ENCODE assay signal across 24 mouse cellular contexts in genomic region chr4:77675798-77676197, GRCm38 (mm10).
"Had no signal": no experiment of that assay in that cellular context is flagged by ENCODE, and none has a peak within 500 bp of the region (broad histone marks: within the 10 kb centered on the region; RNA-seq: fewer than 3 reads in every experiment).

No protein-coding gene starts in this region.

- H3K27me3 ChIP-seq: heart, embryonic 13.5 days; heart, embryonic 15.5 days; hindbrain, embryonic 13.5 days; hindbrain, embryonic 15.5 days; intestine, embryonic 15.5 days; limb, embryonic 12.5 days had no signal

- ATAC-seq: forebrain, postnatal 0 days; hindbrain, postnatal 0 days; intestine, embryonic 15.5 days; intestine, postnatal 0 days had no signal

- H3K9me3 ChIP-seq: heart, embryonic 13.5 days; heart, embryonic 15.5 days; hindbrain, embryonic 13.5 days; hindbrain, embryonic 15.5 days; intestine, embryonic 15.5 days; limb, embryonic 10.5 days; limb, embryonic 12.5 days had no signal

- H3K4me3 ChIP-seq: heart, adult 2 months; heart, embryonic 13.5 days; heart, embryonic 15.5 days; hindbrain, embryonic 13.5 days; hindbrain, embryonic 15.5 days; intestine, embryonic 15.5 days; limb, embryonic 10.5 days; limb, embryonic 12.5 days had no signal

- H3K9ac ChIP-seq: forebrain, postnatal 0 days; heart, embryonic 13.5 days; heart, embryonic 15.5 days; hindbrain, embryonic 13.5 days; hindbrain, embryonic 15.5 days; intestine, embryonic 15.5 days; limb, embryonic 12.5 days had no signal

- DNase-seq: forebrain, postnatal 0 days; gastrocnemius, postnatal 14 days; gastrocnemius, postnatal 36 days; heart, adult 11 months; heart, adult 2 months; heart, postnatal 14 days; heart, postnatal 36 days; kidney, adult 18-20 months; kidney, adult 8-10 months; kidney, postnatal 10 days; kidney, postnatal 25 days; kidney, postnatal 4 days; liver had no signal

- H3K36me3 ChIP-seq: heart, embryonic 13.5 days; heart, embryonic 15.5 days; hindbrain, embryonic 13.5 days; hindbrain, embryonic 15.5 days; intestine, embryonic 15.5 days; limb, embryonic 10.5 days; limb, embryonic 12.5 days had no signal

- H3K4me1 ChIP-seq: heart, embryonic 13.5 days; heart, embryonic 15.5 days; hindbrain, embryonic 13.5 days; hindbrain, embryonic 15.5 days; intestine, embryonic 15.5 days; limb, embryonic 10.5 days; limb, embryonic 12.5 days had no signal

- H3K27ac ChIP-seq: heart, adult 2 months; heart, embryonic 13.5 days; heart, embryonic 15.5 days; hindbrain, embryonic 13.5 days; hindbrain, embryonic 15.5 days; hindbrain, postnatal 0 days; intestine, embryonic 15.5 days; limb, embryonic 10.5 days; limb, embryonic 12.5 days had no signal

- H3K4me2 ChIP-seq: heart, embryonic 11.5 days; heart, embryonic 13.5 days; heart, embryonic 15.5 days; hindbrain, embryonic 13.5 days; hindbrain, embryonic 15.5 days; intestine, embryonic 15.5 days; limb, embryonic 12.5 days; liver, embryonic 11.5 days had no signal
